Mouse (Mus musculus) MEL (cell line): ENCODE measurements around the gene 4933428G20Rik. TPM values are rescaled to one million over a fixed set of nuclear protein-coding genes. Genes with fewer than 3 reads are reported as not detected.

Source experiments
- DNase-seq: peaks from one replicate; pipeline ENCODE4 v3.0.0; 2011; ENCODE audit warnings: low read depth, low spot score
- H3K27ac ChIP-seq: 2 replicates; pipeline ENCODE4 v1.5.1; 2012; ENCODE audit warnings: low read depth, mild to moderate bottlenecking, control low read depth, low read length, moderate library complexity; ENCODE audit not compliant: control insufficient read depth
- H3K27me3 ChIP-seq, 2 experiments: fragments of 150-350 bp in 1 of 2; sonication (generic) in 1 of 2; 2 replicates each; pipeline ENCODE4 v1.6.1; 2012; ENCODE audit warnings: low read length in 2 of 2, mild to moderate bottlenecking in 2 of 2, improper control_type of control experiment in 1 of 2, moderate library complexity in 1 of 2; ENCODE audit not compliant: insufficient read depth in 2 of 2, control insufficient read depth in 1 of 2
- H3K36me3 ChIP-seq, 2 experiments: 2 replicates each; pipeline ENCODE4 v1.6.1; 2012 to 2014; ENCODE audit warnings: low read length in 2 of 2, improper control_type of control experiment in 1 of 2, inconsistent platforms in 1 of 2, mild to moderate bottlenecking in 1 of 2; ENCODE audit not compliant: insufficient read depth in 2 of 2, control insufficient read depth in 1 of 2
- H3K4me1 ChIP-seq, 2 experiments: fragments of 150-350 bp in 1 of 2; sonication (generic) in 1 of 2; 2 replicates each; pipeline ENCODE4 v1.6.1; 2012; ENCODE audit warnings: low read length in 2 of 2, improper control_type of control experiment in 1 of 2, mild to moderate bottlenecking in 1 of 2; ENCODE audit not compliant: insufficient read depth in 2 of 2, control insufficient read depth in 1 of 2
- H3K4me3 ChIP-seq, 2 experiments: fragments of 150-350 bp in 1 of 2; sonication (generic) in 1 of 2; 2 replicates each; pipeline ENCODE4 v1.5.1; 2012; ENCODE audit warnings: low read depth in 2 of 2, low read length in 2 of 2, mild to moderate bottlenecking in 2 of 2, moderate library complexity in 2 of 2, control low read depth in 1 of 2, improper control_type of control experiment in 1 of 2; ENCODE audit not compliant: control insufficient read depth in 1 of 2, insufficient read depth in 1 of 2
- H3K79me2 ChIP-seq: 2 replicates; pipeline ENCODE4 v1.6.1; 2012; ENCODE audit warnings: mild to moderate bottlenecking, low read length, moderate library complexity; ENCODE audit not compliant: control insufficient read depth, poor library complexity, insufficient read depth
- H3K9ac ChIP-seq: 2 replicates; pipeline ENCODE4 v1.6.1; 2012; ENCODE audit warnings: low read depth, mild to moderate bottlenecking, control low read depth, low read length, moderate library complexity; ENCODE audit not compliant: control insufficient read depth, poor library complexity, severe bottlenecking
- H3K9me3 ChIP-seq: fragments of 150-350 bp; sonication (generic); replicated peaks from 2 replicates; pipeline ENCODE4 v1.6.1; 2012; ENCODE audit warnings: mild to moderate bottlenecking, low read length, improper control_type of control experiment, moderate library complexity; ENCODE audit not compliant: insufficient read depth
- BHLHE40 ChIP-seq: IDR thresholded peaks from 2 replicates; pipeline ENCODE4 v1.6.1; 2012; ENCODE audit warnings: low read depth, mild to moderate bottlenecking, inconsistent platforms, low read length, improper control_type of control experiment, borderline replicate concordance
- CHD1 ChIP-seq: IDR thresholded peaks from 2 replicates; pipeline ENCODE4 v1.6.1; 2012; ENCODE audit warnings: low read depth, mild to moderate bottlenecking, inconsistent platforms, low read length, improper control_type of control experiment
- CHD2 ChIP-seq: IDR thresholded peaks from 2 replicates; pipeline ENCODE4 v1.6.1; 2011; ENCODE audit warnings: low read length, improper control_type of control experiment
- E2F4 ChIP-seq: IDR thresholded peaks from 2 replicates; pipeline ENCODE4 v1.6.1; 2011; ENCODE audit warnings: low read depth, low read length, improper control_type of control experiment, borderline replicate concordance
- EP300 ChIP-seq, 2 experiments: IDR thresholded peaks; 2 replicates each; pipeline ENCODE4 v1.6.1; 2011; ENCODE audit warnings: improper control_type of control experiment in 2 of 2, low read length in 2 of 2, low read depth in 1 of 2, mild to moderate bottlenecking in 1 of 2
- ETS1 ChIP-seq: IDR thresholded peaks from 2 replicates; pipeline ENCODE4 v1.6.1; 2012; ENCODE audit warnings: low read depth, mild to moderate bottlenecking, inconsistent platforms, low read length, improper control_type of control experiment, moderate library complexity
- HCFC1 ChIP-seq: IDR thresholded peaks from 2 replicates; pipeline ENCODE4 v1.6.1; 2012; ENCODE audit warnings: low read depth, mild to moderate bottlenecking, inconsistent platforms, low read length, improper control_type of control experiment, moderate library complexity
- KAT2A ChIP-seq: conservative IDR thresholded peaks from 2 replicates; pipeline ENCODE4 v1.6.1; 2012; ENCODE audit warnings: low read depth, low read length, improper control_type of control experiment, inconsistent platforms
- MAFK ChIP-seq: IDR thresholded peaks from 2 replicates; pipeline ENCODE4 v1.6.1; 2011; ENCODE audit warnings: low read depth, mild to moderate bottlenecking, low read length, improper control_type of control experiment, borderline replicate concordance
- MAX ChIP-seq: IDR thresholded peaks from 2 replicates; pipeline ENCODE4 v1.6.1; 2011; ENCODE audit warnings: low read length, improper control_type of control experiment
- MAZ ChIP-seq: IDR thresholded peaks from 2 replicates; pipeline ENCODE4 v1.6.1; 2012; ENCODE audit warnings: low read depth, mild to moderate bottlenecking, inconsistent platforms, low read length, improper control_type of control experiment
- MEF2A ChIP-seq: IDR thresholded peaks from 2 replicates; pipeline ENCODE4 v1.6.1; 2014; ENCODE audit warnings: low read depth, mild to moderate bottlenecking, inconsistent platforms, low read length, improper control_type of control experiment; ENCODE audit not compliant: poor library complexity, insufficient replicate concordance, severe bottlenecking; ENCODE audit errors: extremely low read depth
- MYB ChIP-seq: IDR thresholded peaks from 2 replicates; pipeline ENCODE4 v1.6.1; 2011; ENCODE audit warnings: mild to moderate bottlenecking, low read depth, low read length, improper control_type of control experiment
- MYC ChIP-seq: IDR thresholded peaks from 2 replicates; pipeline ENCODE4 v1.6.1; 2011; ENCODE audit warnings: low read depth, mild to moderate bottlenecking, low read length, improper control_type of control experiment, moderate library complexity
- NELFE ChIP-seq: IDR thresholded peaks from 2 replicates; pipeline ENCODE4 v1.6.1; 2011; ENCODE audit warnings: low read depth, low read length, improper control_type of control experiment
- SMC3 ChIP-seq: IDR thresholded peaks from 2 replicates; pipeline ENCODE4 v1.6.1; 2011; ENCODE audit warnings: low read depth, low read length, improper control_type of control experiment
- TAL1 ChIP-seq: IDR thresholded peaks from 2 replicates; pipeline ENCODE4 v1.6.1; 2012; ENCODE audit warnings: mild to moderate bottlenecking, inconsistent platforms, low read length, moderate library complexity, mixed read lengths
- USF2 ChIP-seq, 2 experiments: IDR thresholded peaks; 2 replicates each; pipeline ENCODE4 v1.6.1; 2011 to 2012; ENCODE audit warnings: improper control_type of control experiment in 2 of 2, low read length in 2 of 2, borderline replicate concordance in 1 of 2, inconsistent platforms in 1 of 2, low read depth in 1 of 2, mild to moderate bottlenecking in 1 of 2; ENCODE audit not compliant: insufficient read depth in 1 of 2
- ZKSCAN1 ChIP-seq: IDR thresholded peaks from 2 replicates; pipeline ENCODE4 v1.6.1; 2012; ENCODE audit warnings: low read depth, mild to moderate bottlenecking, inconsistent platforms, low read length, improper control_type of control experiment, moderate library complexity
- ZMIZ1 ChIP-seq: IDR thresholded peaks from 2 replicates; pipeline ENCODE4 v1.6.1; 2012; ENCODE audit warnings: low read depth, mild to moderate bottlenecking, inconsistent platforms, low read length, improper control_type of control experiment, moderate library complexity
- polyA plus RNA-seq, 2 experiments: library from polyadenylated mRNA; stranded (reverse) in 1 of 2; unstranded in 1 of 2; fragments of >175 nt in 1 of 2; fragments of >200 nt in 1 of 2; gene quantifications; 2 replicates each; pipeline versions ENCODE4 v1.2.1 to v1.2.4; 2012; ENCODE audit warnings: low replicate concordance in 2 of 2, low read depth in 1 of 2; ENCODE audit not compliant: insufficient read length in 2 of 2, insufficient read depth in 1 of 2, missing spikeins in 1 of 2
- total RNA-seq: library from RNA; depleted of rRNA; stranded (reverse); fragments of 300-350 nt; gene quantifications from 2 replicates; pipeline ENCODE4 v1.2.3, GENCODE M21; 2012

Gene 4933428G20Rik
- total and polyA plus RNA-seq, 3 experiments = 0.15 TPM; not detected in 2

GRCm38 (mm10) chr11:97530961-97531360, 30.8 kb upstream of the 4933428G20Rik start:
- no peaks in the 10 kb centered on the region for H3K9me3 ChIP-seq
- no peak for TF ChIP-seq MAX
- no peak for TF ChIP-seq HCFC1
- no peak for TF ChIP-seq TAL1
- no peak for TF ChIP-seq CHD2
- TF ChIP-seq MEF2A = no peak
- no peak for TF ChIP-seq E2F4
- TF ChIP-seq MYB = no peak
- TF ChIP-seq KAT2A = no peak
- TF ChIP-seq SMC3 = no peak
- no peak for TF ChIP-seq ETS1
- no peak for TF ChIP-seq NELFE
- no peak for TF ChIP-seq MYC
- TF ChIP-seq EP300 (IDR thresholded peaks at IDR 0.05; ENCODE audit: low read depth in 1 of 2, low read length in 2 of 2) = no peak
- TF ChIP-seq MAFK = no peak
- TF ChIP-seq USF2 (IDR thresholded peaks at IDR 0.05; ENCODE audit: borderline replicate concordance in 1 of 2, insufficient read depth in 1 of 2, low read depth in 1 of 2, low read length in 2 of 2) = no peak
- TF ChIP-seq BHLHE40 = no peak
- no peak for TF ChIP-seq MAZ

DNA sequence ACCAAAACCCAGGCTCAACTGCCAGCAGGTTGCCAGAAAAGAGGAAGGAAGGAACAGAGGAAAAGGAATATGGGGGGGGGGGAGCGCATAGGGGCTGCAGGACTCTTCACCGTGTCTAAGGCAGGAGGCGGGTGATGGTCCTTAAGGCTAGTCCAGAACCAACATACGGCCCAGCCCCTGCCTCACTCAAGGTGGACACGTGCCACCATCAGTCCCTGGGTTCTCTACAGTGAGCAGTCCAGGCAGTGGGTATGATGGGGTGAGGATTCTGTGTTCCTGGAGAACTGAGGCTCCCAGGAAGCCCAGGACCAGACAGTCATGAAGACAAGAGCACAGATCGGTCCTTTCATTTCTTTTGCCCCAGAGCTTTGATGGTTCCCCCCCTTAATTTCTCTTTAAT, 29.9 kb upstream of the 4933428G20Rik start:
- Histone ChIP-seq H3K4me3 (no peak overlapping the region), H3K27ac (no peak overlapping the region), H3K9me3 (no peaks in the 10 kb centered on the region), H3K79me2 (no peaks in the 10 kb centered on the region), H3K36me3 (no peaks in the 10 kb centered on the region), H3K9ac (no peak overlapping the region), H3K27me3 (peaks cover 0 to 2% of the 10 kb centered on the region in 2 experiments; a peak in 3 of 4 replicates), H3K4me1 (peaks cover 4 to 11% of the 10 kb centered on the region in 2 experiments)
- TF ChIP-seq ETS1 (no peak), ZKSCAN1 (no peak), HCFC1 (no peak), MAZ (no peak), ZMIZ1 (no peak), CHD1 (no peak), MAFK (no peak), MYB (no peak)
- DNase-seq = no peak

More at GRCm38 (mm10) chr11:97530961-97531360, 30.8 kb upstream of the 4933428G20Rik start:
- no peak overlapping the region for H3K27ac ChIP-seq
- H3K9ac ChIP-seq = no peak overlapping the region
- no peaks in the 10 kb centered on the region for H3K79me2 ChIP-seq
- no peaks in the 10 kb centered on the region; a peak in 2 of 4 replicates for H3K27me3 ChIP-seq
- H3K4me1 ChIP-seq = peaks cover 4 to 11% of the 10 kb centered on the region in 2 experiments
- H3K36me3 ChIP-seq = no peaks in the 10 kb centered on the region
- H3K4me3 ChIP-seq = no peak overlapping the region
- DNase-seq = no peak
